Mouse (Mus musculus) limb, embryonic 13.5 days (tissue): Measurements from ENCODE around the gene Tnrc6c. TPM values are rescaled to one million over a fixed set of nuclear protein-coding genes. Genes with fewer than 3 reads are reported as not detected.
A peak's percentile ranks its signal among the peaks of the same experiment; 100 is the strongest.

Experiments used
- ATAC-seq: fragments of 200-750 bp; cut with Nextera tagmentation; 2 replicates; pipeline ENCODE4 v1.8.0; 2017; ENCODE audit warnings: low read depth, moderate number of reproducible peaks, moderate TSS enrichment; ENCODE audit not compliant: low FRiP score
- H3K27ac ChIP-seq: fragments of 300-500 bp; sonication (generic); 2 replicates; pipeline ENCODE4 v1.5.1; 2015; ENCODE audit warnings: inconsistent platforms, mild to moderate bottlenecking, moderate library complexity
- H3K27me3 ChIP-seq: fragments of 300-500 bp; sonication (generic); 2 replicates; pipeline ENCODE4 v1.6.1; 2015; ENCODE audit warnings: mild to moderate bottlenecking, inconsistent platforms
- H3K36me3 ChIP-seq: fragments of 300-500 bp; sonication (generic); 2 replicates; pipeline ENCODE4 v1.6.1; 2015; ENCODE audit warnings: inconsistent platforms, mild to moderate bottlenecking, moderate library complexity
- H3K4me1 ChIP-seq: fragments of 300-500 bp; sonication (generic); 2 replicates; pipeline ENCODE4 v1.6.1; 2015; ENCODE audit warnings: inconsistent platforms
- H3K4me2 ChIP-seq: fragments of 300-500 bp; sonication (generic); replicated peaks from 2 replicates; pipeline ENCODE4 v1.6.1; 2015; ENCODE audit warnings: inconsistent platforms, mild to moderate bottlenecking, moderate library complexity
- H3K4me3 ChIP-seq: fragments of 300-500 bp; sonication (generic); 2 replicates; pipeline ENCODE4 v1.5.1; 2015; ENCODE audit warnings: moderate library complexity, mild to moderate bottlenecking, inconsistent platforms
- H3K9ac ChIP-seq: fragments of 300-500 bp; sonication (generic); 2 replicates; pipeline ENCODE4 v1.6.1; 2015; ENCODE audit warnings: mild to moderate bottlenecking, inconsistent platforms
- H3K9me3 ChIP-seq: fragments of 300-500 bp; sonication (generic); 2 replicates; pipeline ENCODE4 v1.6.1; 2016; ENCODE audit warnings: inconsistent platforms
- WGBS: fragments of 180-500 bp; shearing (Covaris S2); methylation state at CpG from one replicate; pipeline ENCODE4 v1.1.7; 2015; 5-methylcytosine and 5-hydroxymethylcytosine counted together
- polyA plus RNA-seq: library from polyadenylated mRNA; unstranded; fragments of >200 nt; fragmentation: Nextera tagmentation; extraction: Ambion mirVana; gene quantifications from 2 replicates; pipeline ENCODE4 v1.2.1, GENCODE M21; 2015

Gene Tnrc6c
- polyA plus RNA-seq: 19.3 and 19.6 TPM in 2 replicates

DNA sequence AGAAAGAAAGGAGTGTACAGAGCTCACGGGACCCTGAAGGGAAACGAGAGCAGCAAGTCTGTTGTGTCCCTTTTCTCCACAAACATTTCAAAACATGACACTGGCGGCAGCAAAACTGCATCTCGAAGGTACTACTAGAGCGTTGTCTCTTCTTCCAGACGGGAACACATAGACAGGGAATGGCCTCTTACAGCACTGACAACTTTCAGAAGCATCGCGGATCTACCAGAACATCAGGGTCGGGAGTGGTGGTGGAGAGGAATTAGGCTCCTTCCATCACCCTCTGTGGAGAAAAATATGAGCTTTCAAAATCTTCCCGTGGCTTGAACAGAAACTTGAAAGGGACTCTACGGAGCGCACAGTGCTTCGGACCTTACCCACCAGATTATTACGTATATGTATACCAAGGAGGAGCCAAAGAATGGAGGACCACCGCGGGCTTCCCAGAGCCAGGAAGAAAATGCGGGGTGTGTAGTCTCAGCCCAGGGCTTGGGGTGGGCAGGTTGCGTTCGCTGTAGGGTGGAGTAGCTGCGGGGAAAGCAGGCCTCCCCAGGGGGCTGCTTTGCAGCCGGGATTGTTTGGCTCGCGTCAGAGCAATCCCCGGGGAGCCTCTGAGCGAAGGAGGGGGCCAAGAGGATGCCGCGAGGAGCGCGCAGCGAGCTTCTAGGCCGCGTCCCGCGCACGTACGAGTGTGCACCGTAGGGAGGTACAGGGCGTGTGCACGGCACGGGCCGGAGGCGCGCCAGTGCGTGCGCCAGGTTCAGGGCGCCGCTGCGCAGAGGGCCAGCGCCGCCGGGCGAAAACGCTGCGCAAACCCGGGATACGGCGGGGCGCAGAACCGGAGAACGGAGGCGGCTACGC is at the start of gene Tnrc6c:
Tnrc6c (plus strand) TSS at position 799 of the 861 bp plus-strand sequence.
- H3K4me1 ChIP-seq: peaks cover 30% of the 10 kb centered on the region
- ATAC-seq: peak; percentile 92
- H3K27ac ChIP-seq: peak within 1 kb of the TSS; percentile 95
- H3K4me3 ChIP-seq: peak within 1 kb of the TSS; percentile 93
- H3K27me3 ChIP-seq: 0 out of 2 replicates have a peak, but pooled peaks cover 2% of the 10 kb centered on the region
- H3K4me2 ChIP-seq: peak within 1 kb of the TSS; percentile 77
- no peaks in the 10 kb centered on the region for H3K36me3 ChIP-seq
- no peaks in the 10 kb centered on the region for H3K9me3 ChIP-seq
- under 1% methylated on average over 62 of the region's 62 CpGs for WGBS
- H3K9ac ChIP-seq: peak within 1 kb of the TSS; percentile 97

DNA sequence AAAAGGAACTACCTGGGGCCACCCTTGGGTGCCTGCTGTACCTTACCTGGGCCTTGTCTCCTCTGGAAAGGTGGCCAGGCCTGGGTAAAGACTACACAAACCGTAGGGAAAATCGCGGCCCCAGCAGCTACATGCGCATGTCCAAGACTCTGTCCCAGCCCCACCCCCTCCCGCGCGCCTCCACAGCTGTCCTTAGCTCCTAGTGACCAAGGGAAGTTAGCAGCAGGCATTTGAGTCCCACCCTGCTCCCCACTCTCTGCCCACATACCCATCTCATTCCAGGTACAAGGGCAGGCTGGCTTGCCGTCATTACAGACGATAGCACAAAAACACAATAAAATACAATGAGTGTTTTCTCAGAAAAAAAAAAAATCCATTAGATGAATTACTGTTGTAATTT is 48.0 kb upstream of the Tnrc6c start:
- no peak overlapping the region for H3K27ac ChIP-seq
- no peaks in the 10 kb centered on the region for H3K9me3 ChIP-seq
- H3K36me3 ChIP-seq: no peaks in the 10 kb centered on the region
- H3K4me2 ChIP-seq: peak overlapping the region; percentile 43
- H3K9ac ChIP-seq: no peak overlapping the region
- H3K27me3 ChIP-seq: peaks cover 9% of the 10 kb centered on the region
- peaks cover 39% of the 10 kb centered on the region for H3K4me1 ChIP-seq
- no peak for ATAC-seq
- 37% methylated on average over 9 of the region's 9 CpGs for WGBS
- no peak overlapping the region for H3K4me3 ChIP-seq

DNA sequence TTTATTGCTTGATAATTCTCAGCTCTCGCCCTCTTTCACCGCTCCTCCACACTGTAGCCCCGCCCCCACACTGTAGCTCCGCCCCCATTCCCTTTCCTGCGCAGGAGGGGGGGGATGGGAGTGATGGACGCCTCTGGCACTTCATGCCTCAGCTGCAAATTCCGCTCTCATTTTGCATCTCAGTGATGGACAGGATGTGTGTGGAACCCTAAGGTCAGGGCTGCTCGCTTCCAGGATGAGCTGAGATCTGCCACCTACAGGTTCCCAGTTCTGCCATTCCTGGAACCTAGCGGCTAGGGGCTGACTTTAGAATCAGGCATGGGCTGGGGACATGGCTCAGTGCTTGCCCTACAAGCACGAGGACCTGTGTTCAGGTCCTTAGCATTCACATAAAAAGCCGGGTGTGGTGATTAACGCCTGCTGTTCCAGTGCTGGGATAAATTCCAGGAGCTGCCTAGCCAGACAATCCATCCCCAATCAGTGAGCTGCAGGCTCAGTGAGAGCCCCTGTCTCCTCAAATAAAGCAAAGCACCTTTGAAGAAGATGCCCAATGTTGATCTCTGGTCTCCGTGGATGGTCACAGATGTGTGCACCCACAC is 47.4 kb upstream of the Tnrc6c start:
- ATAC-seq: no peak

DNA sequence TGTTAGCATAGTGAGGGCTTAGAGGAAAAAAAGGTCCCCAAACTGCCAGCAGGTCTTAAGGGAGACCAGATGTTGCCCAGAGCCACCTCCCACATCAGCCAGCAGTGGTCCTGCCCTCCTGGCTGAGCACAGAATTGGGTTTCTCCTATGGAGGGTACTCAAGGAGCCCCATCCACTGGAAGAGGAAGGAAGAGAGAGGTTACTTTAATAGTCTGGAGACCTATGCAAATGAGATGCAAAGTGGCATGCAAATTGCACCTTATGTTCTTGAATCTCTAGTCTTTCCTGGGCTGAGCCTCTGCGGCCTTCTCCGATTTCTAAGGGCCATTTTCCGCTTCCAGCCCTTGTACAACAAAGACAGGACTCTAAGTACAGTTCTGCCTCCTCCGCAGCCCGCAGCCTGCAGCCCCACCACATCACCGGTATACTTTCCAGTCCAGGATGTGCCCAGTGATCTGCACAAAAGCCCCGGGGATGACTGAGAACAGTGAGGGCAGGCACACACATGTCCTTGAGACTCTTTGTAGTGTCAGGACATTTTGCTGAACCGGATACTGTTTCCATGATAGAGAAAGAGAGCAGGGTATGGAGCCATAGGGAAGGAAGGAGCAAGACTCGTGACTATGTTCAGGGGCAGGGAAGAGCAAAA is 45.8 kb upstream of the Tnrc6c start:
- Histone ChIP-seq H3K9ac (no peak overlapping the region), H3K27ac (peak overlapping the region; percentile 66), H3K4me1 (peaks cover 46% of the 10 kb centered on the region), H3K27me3 (peaks cover 2% of the 10 kb centered on the region; the same call in 1 of the 2 replicates), H3K36me3 (no peaks in the 10 kb centered on the region), H3K4me2 (no peak overlapping the region), H3K4me3 (no peak overlapping the region), H3K9me3 (no peaks in the 10 kb centered on the region)
- ATAC-seq: no peak
- whole genome bisulfite sequencing: 47% methylated on average over 9 of the region's 9 CpGs

More for the DNA sequence above, 47.4 kb upstream of the Tnrc6c start:
- no peaks in the 10 kb centered on the region for H3K36me3 ChIP-seq
- H3K4me2 ChIP-seq: peak overlapping the region; percentile 43; the same call in 1 of the 2 replicates
- no peak overlapping the region for H3K27ac ChIP-seq
- peaks cover 45% of the 10 kb centered on the region for H3K4me1 ChIP-seq
- no peak overlapping the region for H3K9ac ChIP-seq
- no peaks in the 10 kb centered on the region for H3K9me3 ChIP-seq
- H3K27me3 ChIP-seq: peaks cover 6% of the 10 kb centered on the region; the same call in 1 of the 2 replicates
- no peak overlapping the region for H3K4me3 ChIP-seq
- WGBS: 7% methylated on average over 13 of the region's 13 CpGs

DNA sequence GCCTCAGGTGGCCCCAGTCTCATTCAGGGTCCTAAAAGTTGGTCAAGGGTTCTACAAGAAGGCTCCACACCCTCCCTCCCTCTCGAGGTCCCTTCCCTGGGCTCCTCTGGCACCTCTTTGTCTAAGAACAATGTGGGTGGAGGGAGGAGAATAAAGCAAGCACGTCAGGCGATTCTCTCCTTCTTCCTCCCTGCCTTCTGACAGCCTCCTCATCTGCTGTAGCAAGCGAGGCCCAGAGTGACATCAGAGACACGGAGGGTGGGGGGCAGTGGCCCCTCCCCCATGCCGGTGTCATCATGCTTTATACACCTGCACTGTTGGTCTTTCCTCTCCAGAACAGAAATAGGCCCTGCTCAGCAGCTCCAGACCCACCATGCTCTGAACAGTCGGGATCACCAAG is 45.1 kb upstream of the Tnrc6c start:
- no peak overlapping the region for H3K4me3 ChIP-seq
- no peaks in the 10 kb centered on the region for H3K9me3 ChIP-seq
- peaks cover 2% of the 10 kb centered on the region; the same call in 1 of the 2 replicates for H3K27me3 ChIP-seq
- H3K4me1 ChIP-seq: peaks cover 46% of the 10 kb centered on the region
- no peaks in the 10 kb centered on the region for H3K36me3 ChIP-seq
- H3K27ac ChIP-seq: no peak overlapping the region; the same call in 1 of the 2 replicates
- ATAC-seq: no peak
- no peak overlapping the region for H3K4me2 ChIP-seq
- H3K9ac ChIP-seq: no peak overlapping the region
- WGBS: 60% methylated on average over 7 of the region's 7 CpGs

DNA sequence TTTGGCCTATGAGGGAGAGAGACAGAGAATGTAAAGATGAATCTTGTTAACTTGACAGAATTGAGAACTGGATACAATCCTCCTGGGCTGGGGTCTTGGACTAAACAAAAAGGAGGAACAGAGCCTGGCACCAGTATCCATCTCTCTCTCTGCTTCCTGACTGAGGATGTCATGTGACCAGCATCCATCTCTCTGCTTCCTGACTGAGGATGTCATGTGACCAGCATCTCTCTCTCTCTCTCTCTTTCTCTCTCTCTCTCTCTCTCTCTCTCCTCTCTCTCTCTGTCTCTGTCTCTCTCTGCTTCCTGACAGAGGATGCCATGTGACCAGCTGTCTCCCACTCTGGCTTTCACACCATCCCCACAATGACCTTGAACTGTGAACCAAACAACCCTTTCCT is 43.5 kb upstream of the Tnrc6c start:
- peaks cover 18% of the 10 kb centered on the region for H3K27me3 ChIP-seq
- no peak; the same call in 1 of the 2 replicates for ATAC-seq
- H3K9ac ChIP-seq: no peak overlapping the region
- peaks cover 46% of the 10 kb centered on the region for H3K4me1 ChIP-seq
- H3K4me3 ChIP-seq: peak overlapping the region; percentile 31; the same call in 1 of the 2 replicates
- H3K9me3 ChIP-seq: no peaks in the 10 kb centered on the region
- peak overlapping the region; percentile 61 for H3K4me2 ChIP-seq
- no peak overlapping the region for H3K27ac ChIP-seq
- no peaks in the 10 kb centered on the region for H3K36me3 ChIP-seq

DNA sequence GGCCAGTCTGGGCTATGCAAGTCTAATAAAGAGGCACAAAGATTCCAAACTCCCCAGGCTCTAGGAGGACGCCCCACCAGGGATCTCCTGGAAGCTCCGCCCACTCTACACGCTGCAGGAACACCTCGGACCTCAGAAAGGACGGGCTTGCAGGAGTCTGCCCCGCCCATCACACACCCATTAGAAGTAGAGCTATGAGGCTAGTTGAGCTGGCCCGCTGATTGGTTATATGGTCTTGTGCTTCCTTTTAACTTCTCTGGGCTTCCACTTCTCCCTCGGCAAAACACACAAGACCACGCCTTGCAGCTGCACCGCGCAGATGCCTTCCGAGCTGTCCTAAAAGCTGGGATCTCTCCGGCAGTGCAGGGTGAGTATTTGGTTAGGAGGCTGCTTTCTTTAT is 43.0 kb upstream of the Tnrc6c start:
- peaks cover 42% of the 10 kb centered on the region for H3K4me1 ChIP-seq
- ATAC-seq: peak; percentile 83

DNA sequence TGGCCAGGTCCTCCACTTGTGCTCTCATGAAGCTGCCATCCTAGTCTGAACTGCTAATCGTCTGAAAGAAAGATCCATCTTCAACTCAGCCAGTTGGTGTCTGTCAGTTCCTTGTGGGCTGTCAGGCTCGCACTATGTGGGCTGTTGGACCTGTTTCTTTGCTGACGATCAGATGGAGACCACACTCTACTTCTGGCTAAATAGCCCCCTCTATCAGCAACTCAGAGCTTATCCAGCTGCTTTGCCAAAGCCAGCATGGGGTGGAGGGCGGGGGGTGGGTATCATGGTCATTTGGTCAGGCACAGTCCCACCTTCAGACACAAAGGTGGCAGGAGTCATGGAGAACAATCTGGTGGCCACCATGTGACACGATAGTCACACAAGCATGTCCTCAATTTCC is 42.2 kb upstream of the Tnrc6c start:
- Histone ChIP-seq H3K36me3 (no peaks in the 10 kb centered on the region), H3K4me3 (peak overlapping the region; percentile 31; the same call in 1 of the 2 replicates), H3K9ac (no peak overlapping the region), H3K9me3 (no peaks in the 10 kb centered on the region), H3K4me2 (peak overlapping the region; percentile 61), H3K4me1 (peaks cover 38% of the 10 kb centered on the region), H3K27me3 (peaks cover 31% of the 10 kb centered on the region), H3K27ac (no peak overlapping the region)
- 40% methylated on average over 5 of the region's 5 CpGs for WGBS
- no peak for ATAC-seq

More for the DNA sequence above, 43.0 kb upstream of the Tnrc6c start:
- 3% methylated on average over 13 of the region's 13 CpGs for WGBS
- Histone ChIP-seq H3K4me3 (peak overlapping the region; percentile 31), H3K27ac (no peak overlapping the region; the same call in 1 of the 2 replicates), H3K36me3 (no peaks in the 10 kb centered on the region), H3K4me2 (peak overlapping the region; percentile 61), H3K27me3 (peaks cover 23% of the 10 kb centered on the region), H3K9me3 (no peaks in the 10 kb centered on the region), H3K9ac (0 out of 2 replicates have a peak overlapping the region, but pooled peaks have one; percentile 25)

DNA sequence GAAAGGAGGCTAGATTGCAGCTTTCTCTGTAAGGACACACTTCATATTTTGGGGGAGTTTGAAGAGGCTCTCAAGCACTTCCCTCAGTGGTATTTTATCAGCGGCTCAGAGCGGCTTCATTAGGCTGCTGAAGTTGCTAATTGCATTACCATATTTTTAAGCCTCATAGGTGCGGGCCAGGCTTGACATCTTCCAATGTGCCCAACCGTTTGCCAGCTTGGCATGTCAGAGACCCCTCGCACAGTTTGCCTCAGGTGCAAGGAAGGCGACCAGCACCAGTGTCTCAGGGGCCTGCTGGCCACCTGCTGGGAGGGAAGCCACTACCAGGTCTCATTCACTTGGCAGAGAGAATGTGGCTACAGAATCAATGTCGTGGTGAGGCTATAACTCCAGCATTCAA is 41.2 kb upstream of the Tnrc6c start:
- WGBS: 59% methylated on average over 7 of the region's 7 CpGs
- H3K27me3 ChIP-seq: peaks cover 34% of the 10 kb centered on the region

DNA sequence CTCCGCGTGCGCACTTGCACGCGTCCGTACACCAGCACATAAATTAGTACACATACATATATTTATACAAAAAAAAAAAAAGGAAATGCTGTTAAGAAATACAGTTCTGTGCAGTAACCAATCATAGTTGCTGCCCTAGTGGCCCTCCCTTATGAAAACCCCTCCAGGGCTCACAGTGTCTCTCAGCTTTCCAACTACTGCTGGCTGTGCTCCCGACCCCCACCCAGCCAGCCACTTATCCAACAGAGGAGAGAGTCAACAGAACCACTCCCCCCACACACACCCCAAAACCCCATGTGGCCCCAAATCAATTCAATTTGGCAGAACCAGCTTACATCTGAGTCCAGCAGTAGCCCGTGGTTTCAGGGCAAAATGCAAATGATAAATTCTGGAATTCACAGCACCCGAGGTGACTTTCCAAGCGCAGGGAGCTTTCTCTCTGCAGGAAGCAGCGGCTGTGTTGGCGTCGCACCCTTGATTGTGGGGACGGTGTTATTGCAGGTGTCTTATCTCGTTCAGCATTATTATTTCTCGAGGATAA is 36.7 kb upstream of the Tnrc6c start:
- peak overlapping the region; percentile 16; the same call in 1 of the 2 replicates for H3K4me3 ChIP-seq
- no peaks in the 10 kb centered on the region for H3K36me3 ChIP-seq
- peak overlapping the region; percentile 54 for H3K4me2 ChIP-seq
- H3K9me3 ChIP-seq: no peaks in the 10 kb centered on the region
- WGBS: 20% methylated on average over 16 of the region's 16 CpGs
- H3K4me1 ChIP-seq: peaks cover 36% of the 10 kb centered on the region
- H3K9ac ChIP-seq: peak overlapping the region; percentile 39; the same call in 1 of the 2 replicates
- peaks cover 32% of the 10 kb centered on the region for H3K27me3 ChIP-seq
- no peak for ATAC-seq
- H3K27ac ChIP-seq: peak overlapping the region; percentile 44; the same call in 1 of the 2 replicates

More for the DNA sequence above, 41.2 kb upstream of the Tnrc6c start:
- H3K4me2 ChIP-seq: no peak overlapping the region
- no peak overlapping the region for H3K27ac ChIP-seq
- no peaks in the 10 kb centered on the region for H3K36me3 ChIP-seq
- no peak overlapping the region for H3K9ac ChIP-seq
- ATAC-seq: no peak
- H3K9me3 ChIP-seq: no peaks in the 10 kb centered on the region
- no peak overlapping the region for H3K4me3 ChIP-seq
- H3K4me1 ChIP-seq: peaks cover 46% of the 10 kb centered on the region

DNA sequence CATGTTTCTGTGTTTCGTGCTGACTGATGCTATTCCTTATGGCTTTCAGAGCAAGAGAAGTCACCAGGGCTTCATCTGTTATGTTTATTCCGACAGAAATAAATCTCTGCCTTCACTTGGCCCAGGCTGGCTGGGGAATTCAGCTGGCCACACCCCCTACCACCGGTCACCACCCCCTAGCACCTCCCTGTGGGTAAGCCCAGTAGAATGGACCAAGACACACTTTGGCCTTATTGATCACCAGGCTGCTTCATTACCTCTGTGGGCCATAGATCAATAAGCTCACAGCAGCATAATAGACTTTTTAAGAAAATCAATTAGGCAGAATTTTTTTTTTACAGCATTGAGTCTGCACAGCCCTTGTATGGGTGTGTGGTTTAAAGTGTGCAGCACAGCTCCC is 35.9 kb upstream of the Tnrc6c start:
- H3K4me3 ChIP-seq: no peak overlapping the region
- H3K36me3 ChIP-seq: no peaks in the 10 kb centered on the region
- H3K4me2 ChIP-seq: peak overlapping the region; percentile 54
- no peaks in the 10 kb centered on the region for H3K9me3 ChIP-seq
- WGBS: 8% methylated on average over 3 of the region's 3 CpGs
- H3K9ac ChIP-seq: no peak overlapping the region
- peaks cover 32% of the 10 kb centered on the region for H3K27me3 ChIP-seq
- H3K27ac ChIP-seq: peak overlapping the region; percentile 29; the same call in 1 of the 2 replicates
- peaks cover 36% of the 10 kb centered on the region for H3K4me1 ChIP-seq
- ATAC-seq: no peak
